Mouse (Mus musculus): ENCODE measurements at regions not wholly inside any gene's neighbourhood (a gene's known extent, or its start where the extent isn't known, plus 50 kb on each side); places are given as distances from the start of the nearest gene placed in this dataset.

GRCm38 (mm10) chr2:56997500-56997899 lies 126.3 kb downstream of the Nr4a2 start:
- WGBS: 86% methylated on average over 10 of the region's 10 CpGs

GRCm38 (mm10) chr2:56992851-56993250 lies 131.0 kb downstream of the Nr4a2 start:
- TF ChIP-seq CTCF (IDR thresholded peaks at IDR 0.05; ENCODE audit: low read depth): no peak
- DNase-seq (no peak), ATAC-seq (no peak)
- H3K27me3 ChIP-seq (ENCODE audit: insufficient read depth, low read length): no peaks in the 10 kb centered on the region
- H3K9ac ChIP-seq: no peak overlapping the region
- WGBS: 49% methylated on average over 5 of the region's 5 CpGs
- no peak overlapping the region for H3K27ac ChIP-seq (ENCODE audit: low read depth, low read length)
- H3K36me3 ChIP-seq (ENCODE audit: insufficient read depth): no peaks in the 10 kb centered on the region
- no peak overlapping the region for H3K4me2 ChIP-seq (ENCODE audit: low read depth)
- no peaks in the 10 kb centered on the region for H3K4me1 ChIP-seq (ENCODE audit: insufficient read depth)
- no peaks in the 10 kb centered on the region for H3K9me3 ChIP-seq (ENCODE audit: low read length)
- H3K4me3 ChIP-seq (ENCODE audit: low read depth, low read length): no peak overlapping the region

More at GRCm38 (mm10) chr2:56997500-56997899, 126.3 kb downstream of the Nr4a2 start:
- H3K4me3 ChIP-seq (ENCODE audit: low read depth, low read length): no peak overlapping the region
- ATAC-seq (no peak), DNase-seq (no peak)
- H3K27ac ChIP-seq (ENCODE audit: low read depth, low read length): no peak overlapping the region
- no peaks in the 10 kb centered on the region for H3K36me3 ChIP-seq (ENCODE audit: insufficient read depth)
- H3K9me3 ChIP-seq (ENCODE audit: low read length): no peaks in the 10 kb centered on the region
- H3K4me2 ChIP-seq (ENCODE audit: low read depth): no peak overlapping the region
- H3K27me3 ChIP-seq (ENCODE audit: insufficient read depth, low read length): no peaks in the 10 kb centered on the region
- no peak overlapping the region for H3K9ac ChIP-seq
- TF ChIP-seq CTCF (IDR thresholded peaks at IDR 0.05; ENCODE audit: low read depth): no peak
- no peaks in the 10 kb centered on the region for H3K4me1 ChIP-seq (ENCODE audit: insufficient read depth)

- H3K4me1 ChIP-seq (ENCODE audit: insufficient read depth): no peaks in the 10 kb centered on the region
- no peaks in the 10 kb centered on the region for H3K36me3 ChIP-seq (ENCODE audit: insufficient read depth)
- H3K27me3 ChIP-seq (ENCODE audit: insufficient read depth, low read length): no peaks in the 10 kb centered on the region
- TF ChIP-seq CTCF (IDR thresholded peaks at IDR 0.05; ENCODE audit: low read depth): no peak
- no peak overlapping the region for H3K27ac ChIP-seq (ENCODE audit: low read depth, low read length)
- no peaks in the 10 kb centered on the region for H3K9me3 ChIP-seq (ENCODE audit: low read length)
- WGBS: 64% methylated on average over 3 of the region's 3 CpGs
- H3K9ac ChIP-seq: no peak overlapping the region
- DNase-seq: no peak
- no peak overlapping the region for H3K4me3 ChIP-seq (ENCODE audit: low read depth, low read length)
- H3K4me2 ChIP-seq (ENCODE audit: low read depth): no peak overlapping the region
- ATAC-seq: no peak
Measured at GRCm38 (mm10) chr2:56991821-56992220, 132.0 kb downstream of the Nr4a2 start.

DNA sequence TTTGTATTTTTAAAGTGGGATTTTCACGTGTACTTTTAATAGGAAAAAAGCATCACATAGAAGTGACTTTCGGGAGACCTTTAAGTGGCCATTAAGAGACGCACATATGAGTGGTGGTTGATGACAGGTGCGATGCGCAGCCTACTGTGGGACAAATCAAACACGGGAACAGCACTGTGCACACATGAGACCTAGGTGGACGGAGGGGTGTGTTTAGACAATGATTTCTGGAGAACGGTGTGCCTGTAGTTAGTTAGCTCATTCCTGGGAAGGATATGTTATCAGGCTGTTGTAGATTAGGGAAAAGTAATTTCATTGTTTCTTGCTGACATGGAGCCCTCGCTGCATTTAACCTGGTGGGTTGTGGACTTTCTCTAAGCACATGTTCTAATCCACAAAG lies 133.0 kb downstream of the Nr4a2 start:
- Histone ChIP-seq H3K36me3 (ENCODE audit: insufficient read depth) (no peaks in the 10 kb centered on the region), H3K4me3 (ENCODE audit: low read depth, low read length) (no peak overlapping the region), H3K9me3 (ENCODE audit: low read length) (no peaks in the 10 kb centered on the region), H3K27me3 (ENCODE audit: insufficient read depth, low read length) (no peaks in the 10 kb centered on the region), H3K4me1 (ENCODE audit: insufficient read depth) (no peaks in the 10 kb centered on the region), H3K4me2 (ENCODE audit: low read depth) (no peak overlapping the region), H3K9ac (no peak overlapping the region), H3K27ac (ENCODE audit: low read depth, low read length) (no peak overlapping the region)
- WGBS: 92% methylated on average over 9 of the region's 9 CpGs
- DNase-seq (no peak), ATAC-seq (no peak)
- no peak for TF ChIP-seq CTCF (IDR thresholded peaks at IDR 0.05; ENCODE audit: low read depth)

DNA sequence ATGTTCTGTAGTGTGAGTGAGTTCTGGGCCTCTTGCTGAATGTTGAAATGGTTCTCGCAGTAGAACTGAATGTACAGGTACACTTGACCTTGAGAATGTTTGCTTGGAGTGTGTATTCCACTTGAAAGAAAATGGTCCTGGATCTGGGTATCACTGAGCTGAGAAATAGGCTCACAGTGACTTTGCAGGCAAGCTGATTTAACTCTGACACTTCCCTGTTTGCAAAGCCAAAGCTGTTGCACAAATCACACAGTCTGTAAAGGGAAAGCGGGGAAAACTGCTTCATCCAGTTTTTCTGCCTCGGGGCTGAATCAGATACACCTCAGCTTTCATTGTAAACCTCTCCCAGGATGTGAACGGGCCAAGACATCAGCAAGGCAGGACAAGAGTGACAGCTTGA lies 140.6 kb downstream of the Nr4a2 start:
- WGBS: 73% methylated on average over 4 of the region's 4 CpGs
- H3K4me3 ChIP-seq (ENCODE audit: low read depth, low read length): no peak overlapping the region
- DNase-seq (no peak), ATAC-seq (no peak)
- no peak for TF ChIP-seq CTCF (IDR thresholded peaks at IDR 0.05; ENCODE audit: low read depth)
- no peak overlapping the region for H3K27ac ChIP-seq (ENCODE audit: low read depth, low read length)
- no peaks in the 10 kb centered on the region for H3K4me1 ChIP-seq (ENCODE audit: insufficient read depth)
- no peak overlapping the region for H3K4me2 ChIP-seq (ENCODE audit: low read depth)
- no peak overlapping the region for H3K9ac ChIP-seq
- H3K27me3 ChIP-seq (ENCODE audit: insufficient read depth, low read length): no peaks in the 10 kb centered on the region
- no peaks in the 10 kb centered on the region for H3K9me3 ChIP-seq (ENCODE audit: low read length)
- H3K36me3 ChIP-seq (ENCODE audit: insufficient read depth): no peaks in the 10 kb centered on the region

DNA sequence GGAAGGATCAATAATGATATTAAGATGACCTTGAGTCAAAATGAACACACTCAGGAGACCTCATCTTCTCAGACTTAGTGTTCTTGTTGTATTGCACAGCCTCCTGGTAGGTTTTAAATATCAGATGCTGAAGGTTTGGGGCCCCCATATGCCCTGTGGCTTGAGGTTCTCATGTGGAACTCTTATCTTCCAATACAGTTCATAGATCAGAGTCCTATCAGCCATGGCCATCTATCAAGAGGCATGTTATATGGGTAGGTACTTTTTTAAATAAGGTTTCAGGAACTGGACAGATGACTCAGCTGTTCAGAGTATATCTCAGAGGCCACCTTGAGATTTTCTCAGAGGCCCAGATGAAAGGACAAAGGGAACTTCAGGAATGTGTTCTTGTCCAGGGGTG lies 143.2 kb downstream of the Nr4a2 start:
- Histone ChIP-seq H3K27ac (ENCODE audit: low read depth, low read length) (no peak overlapping the region), H3K4me3 (ENCODE audit: low read depth, low read length) (no peak overlapping the region), H3K27me3 (ENCODE audit: insufficient read depth, low read length) (no peaks in the 10 kb centered on the region), H3K4me2 (ENCODE audit: low read depth) (no peak overlapping the region), H3K4me1 (ENCODE audit: insufficient read depth) (no peaks in the 10 kb centered on the region), H3K9ac (no peak overlapping the region), H3K9me3 (ENCODE audit: low read length) (no peaks in the 10 kb centered on the region), H3K36me3 (ENCODE audit: insufficient read depth) (no peaks in the 10 kb centered on the region)
- DNase-seq (no peak), ATAC-seq (no peak)
- no peak for TF ChIP-seq CTCF (IDR thresholded peaks at IDR 0.05; ENCODE audit: low read depth)

- Histone ChIP-seq H3K27me3 (ENCODE audit: insufficient read depth, low read length) (no peaks in the 10 kb centered on the region), H3K4me2 (ENCODE audit: low read depth) (no peak overlapping the region), H3K36me3 (ENCODE audit: insufficient read depth) (no peaks in the 10 kb centered on the region), H3K4me1 (ENCODE audit: insufficient read depth) (no peaks in the 10 kb centered on the region), H3K27ac (ENCODE audit: low read depth, low read length) (no peak overlapping the region), H3K9ac (no peak overlapping the region), H3K9me3 (ENCODE audit: low read length) (no peaks in the 10 kb centered on the region), H3K4me3 (ENCODE audit: low read depth, low read length) (no peak overlapping the region)
- 78% methylated on average over 1 of the region's 1 CpGs for WGBS
- DNase-seq (no peak), ATAC-seq (no peak)
- TF ChIP-seq CTCF (IDR thresholded peaks at IDR 0.05; ENCODE audit: low read depth): no peak
Measured at GRCm38 (mm10) chr2:56975680-56976079, 148.1 kb downstream of the Nr4a2 start.

Measured in forebrain, postnatal 0 days (tissue).